Mouse (Mus musculus) megakaryocyte, embryonic 14.5 days (primary cell): ENCODE measurements around the gene Foxm1. TPM values are rescaled to one million over a fixed set of nuclear protein-coding genes. Genes with fewer than 3 reads are reported as not detected.
A peak's percentile ranks its signal among the peaks of the same experiment; 100 is the strongest.

Source experiments
- H3K27me3 ChIP-seq: replicated peaks from 2 replicates; pipeline ENCODE3; 2012; ENCODE audit warnings: inconsistent platforms
- H3K36me3 ChIP-seq: replicated peaks from 2 replicates; pipeline ENCODE3; 2012; ENCODE audit warnings: low read length, inconsistent platforms, mixed read lengths
- H3K4me1 ChIP-seq: 2 replicates; pipeline ENCODE4 v1.6.1; 2012; ENCODE audit warnings: inconsistent platforms
- H3K4me3 ChIP-seq: replicated peaks from 2 replicates; pipeline ENCODE3; 2012; ENCODE audit warnings: moderate library complexity, mild to moderate bottlenecking, inconsistent platforms
- H3K9me3 ChIP-seq: 2 replicates; pipeline ENCODE4 v1.6.1; 2012; ENCODE audit warnings: inconsistent platforms
- FLI1 ChIP-seq: IDR thresholded peaks from 2 replicates; pipeline ENCODE4 v1.6.1; 2012; ENCODE audit warnings: low read length, inconsistent platforms, mixed read lengths
- GATA1 ChIP-seq: IDR thresholded peaks from 3 replicates; pipeline ENCODE4 v1.6.1; 2012; ENCODE audit warnings: mixed read lengths, low read length, inconsistent platforms, borderline replicate concordance
- polyA plus RNA-seq: library from polyadenylated mRNA; stranded (reverse); fragments of >175 nt; gene quantifications from 2 replicates; pipeline ENCODE4 v1.2.3, GENCODE M21; 2012; ENCODE audit warnings: low replicate concordance; ENCODE audit not compliant: insufficient read depth

The Foxm1 gene
- polyA plus RNA-seq, 1 experiment, result 14.7 TPM

GRCm38 (mm10) chr6:128346782-128347181 lies 16.0 kb upstream of the Foxm1 start:
- TF ChIP-seq GATA1, result no peak
- no peak for TF ChIP-seq FLI1
- H3K4me1 ChIP-seq, result peaks cover 88% of the 10 kb centered on the region
- no peak overlapping the region for H3K4me3 ChIP-seq
- peaks cover 11% of the 10 kb centered on the region for H3K36me3 ChIP-seq
- no peaks in the 10 kb centered on the region for H3K27me3 ChIP-seq
- no peaks in the 10 kb centered on the region for H3K9me3 ChIP-seq

- Histone ChIP-seq H3K4me3 (peak overlapping the region; percentile 71), H3K4me1 (peaks cover 74% of the 10 kb centered on the region), H3K27me3 (no peaks in the 10 kb centered on the region), H3K9me3 (no peaks in the 10 kb centered on the region), H3K36me3 (peaks cover 9% of the 10 kb centered on the region)
- TF ChIP-seq GATA1 (no peak), FLI1 (no peak)
These were observed 13.1 kb upstream of the Foxm1 start for GRCm38 (mm10) chr6:128349711-128350110.

- Histone ChIP-seq H3K4me1 (peaks cover 48% of the 10 kb centered on the region), H3K9me3 (no peaks in the 10 kb centered on the region), H3K36me3 (peaks cover 33% of the 10 kb centered on the region), H3K27me3 (no peaks in the 10 kb centered on the region), H3K4me3 (no peak overlapping the region)
- TF ChIP-seq GATA1 (no peak), FLI1 (no peak)
These were observed 8.6 kb upstream of the Foxm1 start for GRCm38 (mm10) chr6:128354140-128354539.

GRCm38 (mm10) chr6:128355201-128355681 lies 7.5 kb upstream of the Foxm1 start:
- Histone ChIP-seq H3K4me3 (peak overlapping the region; percentile 96), H3K4me1 (peaks cover 46% of the 10 kb centered on the region)

GRCm38 (mm10) chr6:128355726-128356416 lies 6.9 kb upstream of the Foxm1 start, which contains the start of gene Tulp3:
Tulp3 (minus strand) TSS chr6:128355851.
- H3K27me3 ChIP-seq, result no peaks in the 10 kb centered on the region
- peaks cover 34% of the 10 kb centered on the region for H3K36me3 ChIP-seq
- H3K9me3 ChIP-seq, result no peaks in the 10 kb centered on the region
- peaks cover 39% of the 10 kb centered on the region for H3K4me1 ChIP-seq
- TF ChIP-seq GATA1 (no peak), FLI1 (no peak)
- H3K4me3 ChIP-seq, result peak within 1 kb of the TSS; percentile 96

More at GRCm38 (mm10) chr6:128355201-128355681, 7.5 kb upstream of the Foxm1 start:
- H3K27me3 ChIP-seq, result no peaks in the 10 kb centered on the region
- H3K36me3 ChIP-seq, result peaks cover 39% of the 10 kb centered on the region
- TF ChIP-seq FLI1 (no peak), GATA1 (no peak)
- H3K9me3 ChIP-seq, result no peaks in the 10 kb centered on the region

- Histone ChIP-seq H3K4me3 (no peak overlapping the region), H3K9me3 (no peaks in the 10 kb centered on the region), H3K36me3 (peaks cover 32% of the 10 kb centered on the region), H3K4me1 (peaks cover 48% of the 10 kb centered on the region), H3K27me3 (no peaks in the 10 kb centered on the region)
- TF ChIP-seq GATA1 (no peak), FLI1 (no peak)
These were observed 3.8 kb upstream of the Foxm1 start for GRCm38 (mm10) chr6:128358999-128359398.

GRCm38 (mm10) chr6:128361901-128362300 lies 866 bp upstream of the Foxm1 start:
- Histone ChIP-seq H3K4me1 (peaks cover 41% of the 10 kb centered on the region), H3K4me3 (peak overlapping the region; percentile 99), H3K36me3 (peaks cover 46% of the 10 kb centered on the region), H3K27me3 (no peaks in the 10 kb centered on the region), H3K9me3 (no peaks in the 10 kb centered on the region)
- TF ChIP-seq FLI1 (no peak), GATA1 (no peak)

GRCm38 (mm10) chr6:128363007-128363825 lies 449 bp downstream of the Foxm1 start:
- peak overlapping the region; percentile 99 for H3K4me3 ChIP-seq
- no peaks in the 10 kb centered on the region for H3K9me3 ChIP-seq
- TF ChIP-seq FLI1 (no peak), GATA1 (no peak)
- H3K4me1 ChIP-seq, result peaks cover 41% of the 10 kb centered on the region
- H3K27me3 ChIP-seq, result no peaks in the 10 kb centered on the region
- peaks cover 45% of the 10 kb centered on the region for H3K36me3 ChIP-seq

- Histone ChIP-seq H3K27me3 (no peaks in the 10 kb centered on the region), H3K4me3 (peak overlapping the region; percentile 42), H3K9me3 (no peaks in the 10 kb centered on the region), H3K36me3 (peaks cover 49% of the 10 kb centered on the region), H3K4me1 (peaks cover 43% of the 10 kb centered on the region)
- TF ChIP-seq GATA1, result no peak
- no peak for TF ChIP-seq FLI1
These were observed 2.0 kb downstream of the Foxm1 start for GRCm38 (mm10) chr6:128364721-128365120.

- H3K27me3 ChIP-seq, result no peaks in the 10 kb centered on the region
- no peak for TF ChIP-seq GATA1
- TF ChIP-seq FLI1, result no peak
- peaks cover 32% of the 10 kb centered on the region for H3K4me1 ChIP-seq
- peaks cover 62% of the 10 kb centered on the region for H3K36me3 ChIP-seq
- no peaks in the 10 kb centered on the region for H3K9me3 ChIP-seq
- H3K4me3 ChIP-seq, result no peak overlapping the region
These were observed 3.7 kb downstream of the Foxm1 start for GRCm38 (mm10) chr6:128366466-128366865.

- H3K9me3 ChIP-seq, result no peaks in the 10 kb centered on the region
- H3K27me3 ChIP-seq, result no peaks in the 10 kb centered on the region
- peaks cover 17% of the 10 kb centered on the region for H3K4me1 ChIP-seq
- H3K36me3 ChIP-seq, result peaks cover 97% of the 10 kb centered on the region
- H3K4me3 ChIP-seq, result no peak overlapping the region
- TF ChIP-seq FLI1, result no peak
- TF ChIP-seq GATA1, result no peak
These were observed 7.3 kb downstream of the Foxm1 start for GRCm38 (mm10) chr6:128370040-128370439.
